Mouse (Mus musculus) adipocyte (in vitro differentiated cells): ENCODE results near the gene Mpig6b.

Experiments
- DNase-seq: peaks from one replicate; pipeline ENCODE4 v3.0.0-alpha.2; 2016; ENCODE audit warnings: low spot score

The Mpig6b gene

GRCm38 (mm10) chr17:35066084-35066483 lies at the start of gene Mpig6b:
Mpig6b (minus strand) TSS chr17:35066184.
- DNase-seq: no peak

GRCm38 (mm10) chr17:35115046-35116019 lies 49.3 kb upstream of the Mpig6b start, which contains the start of gene Ly6g5b:
Ly6g5b (minus strand) TSS chr17:35115428.
- DNase-seq: peak; percentile 32

GRCm38 (mm10) chr17:35111774-35112173 lies 45.8 kb upstream of the Mpig6b start:
- no peak for DNase-seq

GRCm38 (mm10) chr17:35108097-35108496 lies 42.1 kb upstream of the Mpig6b start, which contains the start of gene Ly6g5c:
Ly6g5c (plus strand) TSS chr17:35108279.
- no peak for DNase-seq

GRCm38 (mm10) chr17:35106522-35106921 lies 40.5 kb upstream of the Mpig6b start:
- DNase-seq: no peak

GRCm38 (mm10) chr17:35105740-35106389 lies 39.9 kb upstream of the Mpig6b start:
- DNase-seq: no peak

GRCm38 (mm10) chr17:35104754-35105153 lies 38.8 kb upstream of the Mpig6b start:
- DNase-seq: no peak

- no peak for DNase-seq
Observed at GRCm38 (mm10) chr17:35104079-35104478, 38.1 kb upstream of the Mpig6b start.

- DNase-seq: peak; percentile 30
Observed at GRCm38 (mm10) chr17:35103221-35103690, 37.3 kb upstream of the Mpig6b start.

GRCm38 (mm10) chr17:35102299-35102698 lies 36.3 kb upstream of the Mpig6b start:
- no peak for DNase-seq

- DNase-seq: no peak
Observed at GRCm38 (mm10) chr17:35101161-35101560, 35.2 kb upstream of the Mpig6b start.

GRCm38 (mm10) chr17:35100196-35100765 lies 34.3 kb upstream of the Mpig6b start:
- no peak for DNase-seq

- DNase-seq: no peak
Observed at GRCm38 (mm10) chr17:35097164-35097655, 31.2 kb upstream of the Mpig6b start.

- no peak for DNase-seq
Observed at GRCm38 (mm10) chr17:35096597-35096996, 30.6 kb upstream of the Mpig6b start.

GRCm38 (mm10) chr17:35094475-35095365 lies 28.7 kb upstream of the Mpig6b start:
- no peak for DNase-seq

- DNase-seq: no peak
Observed at GRCm38 (mm10) chr17:35092403-35093198, 26.6 kb upstream of the Mpig6b start.

- DNase-seq: peak; percentile 80
Observed at GRCm38 (mm10) chr17:35090166-35090932, 24.4 kb upstream of the Mpig6b start.

- peak; percentile 93 for DNase-seq
Observed at GRCm38 (mm10) chr17:35088825-35089644, 23.1 kb upstream of the Mpig6b start, which contains the start of gene Abhd16a. Abhd16a (plus strand) TSS chr17:35089263.

GRCm38 (mm10) chr17:35088151-35088550 lies 22.2 kb upstream of the Mpig6b start:
- DNase-seq: peak; percentile 35
